ENCODE assay signal across 15 mouse cellular contexts in genomic region chr4:26277112-26277716, GRCm38 (mm10).
"Had no signal": no experiment of that assay in that cellular context is flagged by ENCODE, and none has a peak within 500 bp of the region (broad histone marks: within the 10 kb centered on the region; RNA-seq: fewer than 3 reads in every experiment).

No protein-coding gene starts in this region.

- H3K9ac ChIP-seq: liver, embryonic 13.5 days had no signal

- H3K36me3 ChIP-seq: liver, embryonic 13.5 days had no signal

- DNase-seq: kidney, adult 2 months; kidney, postnatal 25 days; liver, embryonic 13.5 days; lung, adult 2 months; lung, postnatal 14 days; lung, postnatal 4 days; right cerebral cortex, adult 18-20 months; right cerebral cortex, postnatal 14 days; right cerebral cortex, postnatal 4 days; thymus, adult 2 months; thymus, postnatal 14 days; thymus, postnatal 4 days had no signal

- H3K9me3 ChIP-seq: liver, embryonic 13.5 days had no signal

- H3K4me3 ChIP-seq: liver, embryonic 13.5 days had no signal

- H3K27ac ChIP-seq: kidney, postnatal 0 days; liver, embryonic 13.5 days; stomach, postnatal 0 days had no signal

- H3K4me1 ChIP-seq: liver, embryonic 13.5 days had no signal

- H3K4me2 ChIP-seq: liver, embryonic 13.5 days had no signal

- ATAC-seq: intestine, postnatal 0 days had no signal

- H3K27me3 ChIP-seq: liver, embryonic 13.5 days had no signal
